Mouse (Mus musculus) kidney, adult 2 months (tissue): ENCODE measurements around the gene Zfp575.

ENCODE experiments used
- CTCF ChIP-seq: fragments of 200-500 bp; conservative IDR thresholded peaks from 2 replicates; pipeline ENCODE4 v1.5.1; 2011; ENCODE audit warnings: low read depth, mild to moderate bottlenecking, control low read depth, low read length, moderate library complexity, mixed read lengths; ENCODE audit not compliant: insufficient read depth, insufficient read length
- POLR2A ChIP-seq: fragments of 200-500 bp; IDR thresholded peaks from one replicate; pipeline ENCODE4 v1.6.1; 2011; ENCODE audit warnings: low read depth, low read length, control low read depth

DNA sequence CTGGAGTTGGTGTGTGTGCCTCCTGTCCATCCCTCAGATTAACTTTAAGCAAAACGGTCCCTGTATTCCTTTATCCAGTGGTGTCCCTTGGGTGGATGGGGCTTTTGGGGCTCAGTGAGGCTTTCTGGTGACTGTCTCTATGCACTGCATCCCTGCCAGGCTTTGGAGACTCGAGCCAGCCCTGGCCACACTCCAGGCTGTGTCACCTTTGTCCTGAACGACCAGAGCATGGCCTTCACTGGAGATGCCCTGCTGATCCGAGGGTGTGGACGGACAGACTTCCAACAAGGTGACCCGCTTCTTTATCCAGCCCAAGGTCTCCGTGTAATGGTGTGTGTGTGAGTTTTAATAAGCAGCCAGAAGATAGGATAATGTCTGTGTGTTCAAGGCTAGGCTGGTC, 18.6 kb upstream of the Zfp575 start:
- no peak for TF ChIP-seq POLR2A
- no peak for TF ChIP-seq CTCF
